Mouse (Mus musculus) small intestine, adult 2 months (tissue): ENCODE measurements around the gene Gabbr2.

Experiments
- CTCF ChIP-seq: fragments of 200-500 bp; IDR thresholded peaks from 2 replicates; pipeline ENCODE4 v1.5.1; 2012; ENCODE audit warnings: low read depth, mild to moderate bottlenecking, control low read depth, inconsistent platforms, low read length, moderate library complexity, mixed read lengths; ENCODE audit not compliant: insufficient replicate concordance, insufficient read length; ENCODE audit errors: extremely low read depth
- POLR2A ChIP-seq: fragments of 200-500 bp; IDR thresholded peaks from 2 replicates; pipeline ENCODE4 v1.6.1; 2012; ENCODE audit warnings: low read depth, mild to moderate bottlenecking, control low read depth, inconsistent platforms, low read length, moderate library complexity

DNA sequence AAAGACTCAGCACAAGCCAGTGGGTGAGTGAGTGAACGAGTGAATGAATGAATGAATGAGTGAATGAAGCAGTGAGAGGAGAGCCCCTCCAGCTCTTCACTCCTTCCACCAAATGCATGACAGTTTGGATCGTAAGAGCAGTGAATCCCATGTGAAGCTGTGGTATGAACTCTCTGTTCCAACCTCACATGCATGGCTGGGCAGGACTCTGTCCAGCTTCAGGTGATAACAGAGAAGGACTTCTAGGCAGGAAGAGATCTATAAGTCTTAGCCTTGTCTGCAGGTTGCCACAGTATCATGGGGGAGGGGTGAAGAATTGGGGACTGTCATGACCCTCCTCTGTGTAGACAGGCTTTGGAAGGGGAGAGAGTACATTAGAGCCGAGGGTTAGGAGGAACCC lies 122.8 kb downstream of the Gabbr2 start:
- TF ChIP-seq POLR2A (no peak), CTCF (no peak)
